Mouse (Mus musculus): Measurements from ENCODE around the gene Slk.
A peak's percentile ranks its signal among the peaks of the same experiment; 100 is the strongest.

Slk gene

DNA sequence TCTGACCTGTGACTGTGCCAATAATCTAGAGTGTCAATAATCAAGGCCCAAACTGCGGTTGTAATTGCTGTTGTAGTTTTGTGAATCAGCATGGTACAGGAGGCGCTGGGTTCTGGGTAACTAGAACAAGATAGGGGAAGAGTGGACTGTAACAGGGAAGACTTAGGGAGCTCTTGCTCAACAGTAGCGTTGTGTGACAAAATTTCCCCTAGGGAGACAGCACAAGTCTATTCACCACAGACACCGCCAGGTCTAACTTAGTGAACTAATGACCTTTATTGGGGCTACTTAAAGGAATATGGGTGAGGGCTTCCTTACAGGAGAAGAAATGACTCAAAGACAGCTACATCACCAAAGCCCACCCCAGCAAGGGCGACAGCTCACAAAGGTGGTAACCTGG lies 9.4 kb upstream of the Slk start:
- no peak for DNase-seq (ENCODE audit: low read depth, low spot score)

- peak; percentile 57 for DNase-seq (ENCODE audit: low read depth, low spot score)
Observed at GRCm38 (mm10) chr19:47571981-47572380, 7.5 kb upstream of the Slk start.

DNA sequence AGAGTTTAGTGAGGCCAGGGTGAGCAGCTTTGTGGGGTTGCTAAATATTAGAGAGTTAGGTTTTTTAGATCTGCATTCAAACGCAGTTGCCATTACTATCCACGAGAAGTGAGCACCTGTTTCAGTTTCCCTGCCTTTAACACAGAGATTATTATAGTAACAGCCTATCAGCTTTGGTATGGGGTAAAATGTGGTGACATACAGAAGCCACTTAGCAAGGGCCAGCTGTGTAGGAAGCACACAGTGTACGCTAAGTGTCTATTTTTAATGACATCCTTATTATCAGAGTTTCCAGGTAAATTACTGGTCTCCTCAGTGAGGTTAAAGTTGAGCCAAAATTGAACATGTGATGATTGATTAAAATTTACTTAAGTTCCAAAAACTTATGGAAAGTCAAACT lies 5.8 kb upstream of the Slk start:
- no peak for DNase-seq (ENCODE audit: low read depth, low spot score)

DNA sequence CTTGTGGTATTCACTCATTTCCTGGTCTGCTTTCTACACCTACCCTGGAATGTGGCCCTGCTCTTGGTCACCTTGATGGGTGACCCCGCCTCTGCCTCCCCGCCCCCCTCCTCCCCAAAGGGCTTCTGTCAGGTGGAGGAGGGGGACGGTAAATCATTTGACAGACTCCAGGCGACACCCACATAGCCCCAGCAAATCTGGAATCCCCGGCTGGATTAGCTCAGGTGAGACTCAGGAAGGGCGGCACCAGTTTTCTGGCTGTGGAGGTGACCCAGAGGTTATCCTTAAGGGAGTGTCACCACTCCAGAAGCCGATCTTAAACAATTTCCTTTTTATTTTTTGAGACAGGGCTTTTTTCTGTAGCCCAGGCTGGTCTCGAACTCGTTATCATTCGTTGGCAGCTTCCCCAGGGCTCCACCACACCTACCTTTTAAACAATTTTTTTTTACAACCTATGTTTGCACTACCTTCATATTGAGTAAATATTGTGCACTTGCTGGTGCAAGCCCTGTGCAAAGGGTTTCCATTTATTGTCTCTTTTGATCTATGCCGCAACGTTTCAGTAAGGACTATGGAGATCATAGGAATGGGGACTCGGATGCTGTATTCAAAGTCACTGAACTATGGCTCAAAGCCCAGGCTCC lies 775 bp upstream of the Slk start:
- peak; percentile 64 for DNase-seq (ENCODE audit: low read depth, low spot score)

- DNase-seq (ENCODE audit: low read depth, low spot score): peak; percentile 49
Observed at GRCm38 (mm10) chr19:47579788-47580631, 532 bp downstream of the Slk start.

- no peak for DNase-seq (ENCODE audit: low read depth, low spot score)
Observed at GRCm38 (mm10) chr19:47585772-47586171, 6.3 kb downstream of the Slk start.

DNA sequence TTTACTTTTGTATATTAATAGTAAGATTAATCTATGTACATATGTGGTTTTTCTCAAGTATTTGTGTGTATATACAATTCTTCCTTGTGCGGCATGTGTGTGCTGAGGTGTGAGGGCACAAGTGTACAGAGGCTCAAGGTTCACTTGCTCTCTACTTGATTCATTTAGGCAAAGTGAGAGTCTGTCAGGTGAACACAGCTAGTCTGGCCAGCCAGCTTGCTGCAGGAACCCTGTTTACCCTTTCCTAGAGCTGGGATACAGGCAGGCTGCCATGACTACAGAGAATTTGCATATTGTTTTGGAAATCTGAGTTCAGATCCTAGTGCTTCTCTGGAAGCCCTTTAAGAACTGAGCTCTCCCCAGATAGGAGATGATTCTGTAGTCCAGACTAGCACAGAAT lies 7.5 kb downstream of the Slk start:
- no peak for DNase-seq (ENCODE audit: low read depth, low spot score)

DNA sequence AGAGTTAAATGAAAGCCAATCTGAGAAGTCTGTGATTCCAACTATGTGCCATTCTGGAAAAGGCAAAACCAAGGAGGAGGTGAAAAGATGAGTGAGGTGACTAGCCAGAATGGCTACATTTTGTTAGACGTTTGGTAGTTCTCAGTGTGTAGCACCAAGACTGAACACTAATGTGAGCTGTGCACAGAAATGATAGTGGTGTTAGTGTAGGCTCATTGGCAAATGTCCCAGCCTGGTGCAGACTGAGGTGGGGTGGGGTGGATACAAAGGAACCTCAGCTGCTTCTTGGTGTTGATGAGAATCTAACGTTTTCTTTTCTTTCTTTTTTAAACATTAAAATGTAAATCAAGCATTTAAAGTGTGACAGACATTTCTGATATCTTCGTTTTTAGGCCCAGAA lies 29.0 kb downstream of the Slk start:
- DNase-seq (ENCODE audit: low read depth, low spot score): no peak

GRCm38 (mm10) chr19:47613442-47613841 lies 34.0 kb downstream of the Slk start:
- DNase-seq (ENCODE audit: low read depth, low spot score): peak; percentile 34

- DNase-seq (ENCODE audit: low read depth, low spot score): no peak
Observed at GRCm38 (mm10) chr19:47621478-47621877, 42.0 kb downstream of the Slk start.

GRCm38 (mm10) chr19:47624940-47625711 lies 45.6 kb downstream of the Slk start:
- DNase-seq (ENCODE audit: low read depth, low spot score): peak; percentile 64

- DNase-seq (ENCODE audit: low read depth, low spot score): no peak
Observed at GRCm38 (mm10) chr19:47627450-47627849, 48.0 kb downstream of the Slk start.

DNA sequence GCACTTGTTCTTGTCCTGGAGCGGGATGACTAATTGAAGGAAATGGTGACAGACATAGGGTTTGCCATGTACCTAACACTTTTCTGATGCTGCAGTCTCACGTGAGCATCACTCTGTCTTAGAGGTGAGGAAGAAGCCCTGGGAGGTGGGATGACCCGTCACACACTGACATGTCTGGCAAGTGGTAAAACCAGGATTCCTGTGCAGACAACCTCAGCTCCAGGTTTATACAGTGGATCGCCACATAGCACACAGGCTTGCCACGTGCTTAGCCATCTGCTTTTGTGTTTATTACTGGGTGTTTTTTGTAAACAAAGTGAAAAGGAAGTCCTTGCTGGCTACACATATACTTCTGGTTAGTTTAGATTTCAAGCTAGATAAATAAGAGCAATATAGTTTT lies 49.6 kb downstream of the Slk start:
- DNase-seq (ENCODE audit: low read depth, low spot score): no peak

GRCm38 (mm10) chr19:47630381-47630780 lies 50.9 kb downstream of the Slk start:
- DNase-seq (ENCODE audit: low read depth, low spot score): no peak

DNA sequence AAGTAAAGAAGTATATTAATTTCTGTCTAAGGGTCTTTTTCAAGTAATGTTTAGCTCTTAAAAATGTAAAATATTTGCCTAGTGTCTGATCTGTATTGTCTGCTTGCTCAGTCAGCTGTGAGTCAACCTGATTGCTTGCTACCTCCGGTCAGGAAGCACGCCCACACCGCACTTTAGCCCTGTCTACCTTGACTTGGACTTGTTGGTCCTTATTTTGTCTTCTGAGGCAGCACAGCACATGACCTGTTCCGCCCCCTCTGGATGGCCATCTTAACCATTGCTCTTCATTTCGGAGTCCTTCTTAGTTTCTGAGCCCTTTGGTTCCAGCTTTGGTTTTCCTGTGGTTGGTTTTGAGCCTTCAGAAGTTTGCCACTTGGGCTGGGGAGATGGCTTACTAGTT lies 52.3 kb downstream of the Slk start:
- no peak for DNase-seq (ENCODE audit: low read depth, low spot score)

GRCm38 (mm10) chr19:47635380-47635779 lies 55.9 kb downstream of the Slk start:
- no peak for DNase-seq (ENCODE audit: low read depth, low spot score)

DNA sequence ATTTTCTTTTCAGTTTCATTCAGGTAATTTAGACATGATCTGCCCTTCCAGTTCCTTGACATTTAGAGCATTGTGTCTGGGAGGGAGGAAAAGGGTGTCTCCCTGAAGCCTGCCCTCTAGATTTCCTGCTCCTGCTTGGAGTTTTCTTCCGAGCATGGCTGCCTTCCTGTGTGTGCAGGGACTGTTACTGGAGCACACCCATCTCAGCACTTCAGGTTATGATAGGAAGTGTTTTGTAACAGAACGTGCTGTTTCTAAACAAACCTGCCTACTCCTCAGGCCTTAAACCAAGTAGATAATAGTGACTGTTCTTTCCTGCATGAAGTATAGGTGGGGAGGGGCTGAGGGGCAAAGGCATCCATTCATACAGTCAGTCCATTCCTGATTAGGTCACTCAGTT lies 64.4 kb downstream of the Slk start:
- no peak for DNase-seq (ENCODE audit: low read depth, low spot score)

DNA sequence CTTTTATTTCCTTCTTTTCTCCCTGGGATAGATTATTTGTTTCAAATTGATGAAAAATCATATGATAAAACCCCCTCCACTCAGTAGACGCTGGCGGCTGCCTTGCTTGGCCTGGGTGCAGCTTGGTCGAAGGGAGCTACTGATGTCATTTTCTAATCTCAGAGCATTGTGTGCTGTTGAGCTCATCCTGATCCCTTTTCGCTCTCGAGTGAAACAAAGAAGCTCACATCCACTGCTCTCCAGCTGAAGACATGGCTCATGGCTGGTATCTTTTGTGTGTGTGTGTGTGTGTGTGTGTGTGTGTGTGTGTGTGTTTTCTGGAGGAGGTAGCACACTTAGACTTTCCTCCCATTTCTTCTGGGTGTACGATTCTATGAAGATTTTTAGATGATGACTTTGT lies 66.1 kb downstream of the Slk start:
- DNase-seq (ENCODE audit: low read depth, low spot score): no peak

GRCm38 (mm10) chr19:47646508-47647120 lies 67.1 kb downstream of the Slk start:
- no peak for DNase-seq (ENCODE audit: low read depth, low spot score)

- no peak for DNase-seq (ENCODE audit: low read depth, low spot score)
Observed at GRCm38 (mm10) chr19:47649071-47649470, 69.6 kb downstream of the Slk start.

GRCm38 (mm10) chr19:47650366-47651159 lies 71.1 kb downstream of the Slk start:
- DNase-seq (ENCODE audit: low read depth, low spot score): no peak

All from ZHBTc4 (cell line).